Mouse (Mus musculus): ENCODE data around the gene Pdk2. TPM values are rescaled to one million over a fixed set of nuclear protein-coding genes. Genes with fewer than 3 reads are reported as not detected.
A peak's percentile ranks its signal among the peaks of the same experiment; 100 is the strongest.

Gene Pdk2
- polyA plus RNA-seq, 2 experiments = 29.6 to 34.9 TPM

DNA sequence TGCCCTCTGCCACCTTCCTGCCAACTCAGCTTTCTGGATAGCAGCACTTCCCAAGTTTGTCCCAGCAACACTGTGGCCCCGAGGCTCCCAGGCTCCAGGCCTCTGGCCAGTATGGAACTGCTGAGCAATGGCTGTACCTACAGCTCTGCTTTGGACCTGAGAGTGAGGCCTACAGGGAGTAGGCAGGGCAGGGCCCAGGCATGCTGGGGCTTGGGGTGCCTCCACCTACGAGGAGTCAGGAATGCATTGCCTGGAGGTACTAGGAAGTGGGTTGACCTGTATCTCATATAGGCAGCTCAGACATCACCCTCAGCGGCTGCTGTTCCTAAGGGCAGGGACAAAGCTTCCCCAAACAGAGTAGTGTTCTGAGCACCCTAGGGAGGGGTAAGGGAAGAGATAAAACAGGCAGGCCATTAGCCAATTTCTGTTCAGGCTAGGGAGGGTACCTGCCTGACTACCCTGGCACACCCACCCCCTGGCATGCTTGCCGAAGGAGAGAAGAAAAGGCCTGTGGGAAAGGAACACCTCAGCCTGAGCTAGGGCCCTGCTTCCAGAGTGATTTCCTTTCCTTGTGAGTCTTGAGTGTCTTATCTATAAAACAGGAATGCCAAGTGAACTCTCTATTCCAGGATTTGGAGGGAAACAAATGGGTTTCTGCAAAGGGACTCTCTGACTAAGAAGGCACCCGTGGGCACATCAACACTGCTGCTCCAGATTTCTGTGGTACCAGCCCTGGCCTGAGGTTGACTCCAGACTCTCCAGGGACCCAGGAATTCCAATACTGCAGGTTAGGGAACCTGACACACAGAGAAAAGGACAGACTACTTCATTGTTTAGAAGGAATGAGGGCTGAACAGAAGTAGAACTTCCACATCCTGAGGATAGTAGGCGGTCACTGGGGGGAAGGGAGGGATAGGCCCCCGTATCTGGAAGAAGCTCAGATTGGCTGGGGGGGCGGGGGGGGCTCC lies 29.3 kb upstream of the Pdk2 start:
- no peaks in the 10 kb centered on the region for H3K36me3 ChIP-seq (ENCODE audit: control insufficient read depth, insufficient read depth, low read length)
- no peak for ATAC-seq (ENCODE audit: low FRiP score, low read depth)
- H3K9ac ChIP-seq (ENCODE audit: low read depth, low read length, severe bottlenecking) = no peak overlapping the region
- peaks cover 15% of the 10 kb centered on the region for H3K4me1 ChIP-seq (ENCODE audit: control insufficient read depth, insufficient read depth, low read length)
- TF ChIP-seq POLR2A (IDR thresholded peaks at IDR 0.05; ENCODE audit: borderline replicate concordance, extremely low read depth, insufficient read depth, insufficient read length) = no peak
- H3K4me2 ChIP-seq (replicated peaks; ENCODE audit: low read depth, low read length, severe bottlenecking) = no peak overlapping the region
- no peak overlapping the region for H3K27ac ChIP-seq (replicated peaks; ENCODE audit: low read depth, low read length)
- no peak for DNase-seq (ENCODE audit: low spot score)
- H3K4me3 ChIP-seq (replicated peaks; ENCODE audit: low read length) = no peak overlapping the region
- WGBS = 61% methylated on average over 8 of the region's 8 CpGs
- peaks cover 13% of the 10 kb centered on the region for H3K27me3 ChIP-seq (ENCODE audit: control insufficient read depth, insufficient read depth, low read length)
- no peaks in the 10 kb centered on the region for H3K9me3 ChIP-seq (ENCODE audit: control insufficient read depth, low read length)

GRCm38 (mm10) chr11:95069226-95069957 lies 28.2 kb upstream of the Pdk2 start:
- Histone ChIP-seq H3K9me3 (ENCODE audit: control insufficient read depth, low read length) (no peaks in the 10 kb centered on the region), H3K27me3 (ENCODE audit: control insufficient read depth, insufficient read depth, low read length) (peaks cover 4% of the 10 kb centered on the region; the same call in 1 of the 2 replicates), H3K4me2 (replicated peaks; ENCODE audit: low read depth, low read length, severe bottlenecking) (no peak overlapping the region), H3K4me1 (ENCODE audit: control insufficient read depth, insufficient read depth, low read length) (peaks cover 15% of the 10 kb centered on the region), H3K9ac (ENCODE audit: low read depth, low read length, severe bottlenecking) (no peak overlapping the region), H3K36me3 (ENCODE audit: control insufficient read depth, insufficient read depth, low read length) (no peaks in the 10 kb centered on the region), H3K4me3 (replicated peaks; ENCODE audit: low read length) (no peak overlapping the region), H3K27ac (replicated peaks; ENCODE audit: low read depth, low read length) (no peak overlapping the region)
- no peak for DNase-seq (ENCODE audit: low spot score)
- ATAC-seq (ENCODE audit: low FRiP score, low read depth) = no peak
- WGBS = 78% methylated on average over 10 of the region's 10 CpGs
- no peak for TF ChIP-seq POLR2A (IDR thresholded peaks at IDR 0.05; ENCODE audit: borderline replicate concordance, extremely low read depth, insufficient read depth, insufficient read length)

DNA sequence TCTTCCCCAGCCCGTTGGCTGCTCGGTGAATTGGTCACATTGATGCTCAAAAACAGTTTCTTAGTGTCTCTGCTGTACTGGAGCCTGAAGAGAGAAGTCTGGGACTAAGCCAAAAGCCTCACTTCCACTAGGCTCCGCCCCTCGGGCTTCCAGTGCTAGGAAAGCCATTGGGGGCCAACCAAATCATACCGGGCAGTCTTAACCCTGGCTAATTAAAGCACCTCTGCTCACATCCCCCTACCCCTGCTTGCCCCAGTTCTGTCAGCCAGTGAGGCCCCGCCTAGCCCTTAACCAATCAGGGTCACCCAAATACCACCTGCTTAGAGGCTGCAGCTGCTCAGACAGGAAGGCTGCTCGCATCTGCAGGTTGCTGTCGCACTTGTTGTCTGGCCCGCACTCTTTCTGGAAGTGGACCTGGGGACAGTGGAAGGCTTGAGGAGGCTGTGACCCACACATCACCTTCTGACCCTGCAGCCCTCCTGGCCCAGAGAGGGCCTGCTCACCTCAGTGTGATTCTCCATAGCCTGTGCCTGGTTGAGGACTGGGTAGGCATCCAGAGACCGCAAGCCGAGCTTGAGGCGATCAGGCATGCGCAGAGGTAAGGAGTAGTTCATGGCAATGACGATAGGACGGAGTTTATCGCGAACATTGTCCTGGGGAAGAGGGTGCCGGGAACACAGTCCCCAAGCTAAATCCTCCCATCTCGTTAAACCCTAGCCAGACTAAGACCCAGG lies 15.8 kb upstream of the Pdk2 start:
- Histone ChIP-seq H3K9me3 (ENCODE audit: control insufficient read depth, low read length) (no peaks in the 10 kb centered on the region), H3K4me2 (replicated peaks; ENCODE audit: low read depth, low read length, severe bottlenecking) (peak overlapping the region; percentile 22), H3K4me1 (ENCODE audit: control insufficient read depth, insufficient read depth, low read length) (0 out of 2 replicates have a peak, but pooled peaks cover 4% of the 10 kb centered on the region), H3K27ac (replicated peaks; ENCODE audit: low read depth, low read length) (no peak overlapping the region), H3K9ac (ENCODE audit: low read depth, low read length, severe bottlenecking) (no peak overlapping the region), H3K36me3 (ENCODE audit: control insufficient read depth, insufficient read depth, low read length) (no peaks in the 10 kb centered on the region), H3K27me3 (ENCODE audit: control insufficient read depth, insufficient read depth, low read length) (no peaks in the 10 kb centered on the region), H3K4me3 (replicated peaks; ENCODE audit: low read length) (no peak overlapping the region)
- DNase-seq (ENCODE audit: low spot score) (no peak), ATAC-seq (ENCODE audit: low FRiP score, low read depth) (peak; percentile 57; the same call in 1 of the 2 replicates)
- WGBS = 28% methylated on average over 18 of the region's 19 CpGs
- TF ChIP-seq POLR2A (IDR thresholded peaks at IDR 0.05; ENCODE audit: borderline replicate concordance, extremely low read depth, insufficient read depth, insufficient read length) = no peak

DNA sequence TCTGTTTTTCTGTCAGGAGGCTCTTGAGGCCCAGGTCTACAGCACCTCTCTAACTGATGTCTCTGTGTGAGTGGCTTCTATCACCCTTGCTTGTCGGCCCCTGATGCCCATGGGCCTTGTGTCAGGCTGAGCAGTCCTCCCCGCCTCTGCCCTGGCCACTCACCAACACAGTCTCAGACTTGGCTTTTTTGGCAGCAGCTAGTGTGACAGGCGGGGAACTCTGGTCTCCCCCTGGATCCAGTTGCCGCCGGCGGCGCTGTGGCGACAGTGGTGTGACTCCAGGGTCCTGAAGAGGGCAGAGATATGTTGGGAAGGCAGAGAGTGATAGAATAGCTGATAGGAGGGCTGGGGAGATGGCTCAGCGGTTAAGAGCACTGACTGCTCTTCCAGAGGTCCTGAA lies 11.9 kb upstream of the Pdk2 start:
- no peak for DNase-seq (ENCODE audit: low spot score)
- H3K9me3 ChIP-seq (ENCODE audit: control insufficient read depth, low read length) = no peaks in the 10 kb centered on the region
- 0 out of 2 replicates have a peak, but pooled peaks cover 4% of the 10 kb centered on the region for H3K4me1 ChIP-seq (ENCODE audit: control insufficient read depth, insufficient read depth, low read length)
- 76% methylated on average over 9 of the region's 9 CpGs for WGBS
- no peaks in the 10 kb centered on the region for H3K36me3 ChIP-seq (ENCODE audit: control insufficient read depth, insufficient read depth, low read length)
- no peak for ATAC-seq (ENCODE audit: low FRiP score, low read depth)
- no peak overlapping the region for H3K4me3 ChIP-seq (replicated peaks; ENCODE audit: low read length)
- no peak overlapping the region for H3K27ac ChIP-seq (replicated peaks; ENCODE audit: low read depth, low read length)
- no peak for TF ChIP-seq POLR2A (IDR thresholded peaks at IDR 0.05; ENCODE audit: borderline replicate concordance, extremely low read depth, insufficient read depth, insufficient read length)
- no peaks in the 10 kb centered on the region for H3K27me3 ChIP-seq (ENCODE audit: control insufficient read depth, insufficient read depth, low read length)
- H3K4me2 ChIP-seq (replicated peaks; ENCODE audit: low read depth, low read length, severe bottlenecking) = no peak overlapping the region
- H3K9ac ChIP-seq (ENCODE audit: low read depth, low read length, severe bottlenecking) = no peak overlapping the region

Data from limb, embryonic 14.5 days (tissue).